Mouse (Mus musculus) brown adipose tissue, adult 24 weeks (tissue): Measurements from ENCODE around the gene Gjb4. TPM values are rescaled to one million over a fixed set of nuclear protein-coding genes. Genes with fewer than 3 reads are reported as not detected.

Source experiments
- polyA plus RNA-seq: library from polyadenylated mRNA; stranded (reverse); fragments of >200 nt; gene quantifications from 2 replicates; pipeline ENCODE4 v1.2.4, GENCODE M21; 2012; ENCODE audit not compliant: missing spikeins, insufficient read depth, insufficient read length

The Gjb4 gene
- polyA plus RNA-seq, 1 experiment: not detected

Other genes starting within 250 kb of the Gjb4 start
- 10.2 and 15.4 TPM in 2 replicates for gene Tmem35b, start 230.4 kb downstream of the Gjb4 start, polyA plus RNA-seq
- not detected in 2 replicates for gene Dlgap3, start 184.9 kb downstream of the Gjb4 start, polyA plus RNA-seq
- 30.7 and 42.6 TPM in 2 replicates for gene Smim12, start 110.3 kb downstream of the Gjb4 start, polyA plus RNA-seq
- 2.3 and 3.4 TPM in 2 replicates for gene Gja4, start 40.0 kb downstream of the Gjb4 start, polyA plus RNA-seq
- gene Gjb3, start 23.2 kb downstream of the Gjb4 start, polyA plus RNA-seq: not detected in 2 replicates
- gene Gjb5, start 4.1 kb upstream of the Gjb4 start, polyA plus RNA-seq: not detected in 2 replicates